In the genomic region with DNA sequence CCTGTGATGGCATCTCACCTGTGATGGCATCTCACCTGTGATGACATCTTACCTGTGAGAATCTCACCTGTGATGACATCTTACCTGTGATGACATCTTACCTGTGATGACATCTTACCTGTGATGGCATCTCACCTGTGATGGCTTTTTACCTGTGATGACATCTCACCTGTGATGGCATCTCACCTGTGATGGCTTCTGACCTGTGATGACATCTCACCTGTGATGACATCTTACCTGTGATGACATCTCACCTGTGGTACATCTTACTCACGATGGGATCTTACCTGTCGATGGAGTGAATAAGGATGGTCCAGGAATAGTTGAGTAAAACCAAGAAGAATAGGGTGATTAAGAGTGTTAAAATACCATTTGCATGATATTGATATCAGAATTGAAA, we compare ENCODE assay signal across 30 mouse cellular contexts.
DNase-seq lines count a peak whose midpoint lies in the region; ATAC-seq lines count a peak whose summit lies in the region.
"Had no signal": no experiment of that assay in that cellular context is flagged by ENCODE, and none has a peak within 500 bp of the region (broad histone marks: within the 10 kb centered on the region; RNA-seq: fewer than 3 reads in every experiment).

No protein-coding gene starts in this region.

- no peak overlapping the region for H3K4me2 ChIP-seq in embryonic facial prominence, embryonic 11.5 days (ENCODE audit: low read depth, low read length)
- H3K4me2 ChIP-seq in midbrain, embryonic 13.5 days (replicated peaks) = no peak overlapping the region
- H3K4me2 ChIP-seq: embryonic facial prominence, embryonic 12.5 days; embryonic facial prominence, embryonic 15.5 days; heart, embryonic 13.5 days; hindbrain, embryonic 14.5 days had no signal

- H3K36me3 ChIP-seq in embryonic facial prominence, embryonic 11.5 days (replicated peaks; ENCODE audit: control insufficient read depth, insufficient read depth, low read depth, low read length) = no peaks in the 10 kb centered on the region
- no peaks in the 10 kb centered on the region for H3K36me3 ChIP-seq in embryonic facial prominence, embryonic 10.5 days (replicated peaks)
- no peaks in the 10 kb centered on the region for H3K36me3 ChIP-seq in midbrain, embryonic 10.5 days
- H3K36me3 ChIP-seq in midbrain, embryonic 13.5 days = no peaks in the 10 kb centered on the region
- H3K36me3 ChIP-seq: embryonic facial prominence, embryonic 12.5 days; embryonic facial prominence, embryonic 15.5 days; G1E; heart, embryonic 10.5 days; heart, embryonic 13.5 days had no signal

- no peaks in the 10 kb centered on the region for H3K27me3 ChIP-seq in embryonic facial prominence, embryonic 11.5 days (ENCODE audit: control insufficient read depth, insufficient read depth, low read length)
- no peaks in the 10 kb centered on the region for H3K27me3 ChIP-seq in embryonic facial prominence, embryonic 10.5 days (replicated peaks; ENCODE audit: low read depth, poor library complexity, severe bottlenecking)
- H3K27me3 ChIP-seq in midbrain, embryonic 10.5 days (ENCODE audit: low read depth, poor library complexity, severe bottlenecking) = no peaks in the 10 kb centered on the region
- no peaks in the 10 kb centered on the region for H3K27me3 ChIP-seq in midbrain, embryonic 13.5 days
- H3K27me3 ChIP-seq: CH12.LX; embryonic facial prominence, embryonic 12.5 days; embryonic facial prominence, embryonic 15.5 days; heart, embryonic 13.5 days had no signal

- H3K9ac ChIP-seq in embryonic facial prominence, embryonic 11.5 days (replicated peaks; ENCODE audit: low read length) = no peak overlapping the region
- no peak overlapping the region for H3K9ac ChIP-seq in midbrain, embryonic 13.5 days (replicated peaks)
- H3K9ac ChIP-seq: embryonic facial prominence, embryonic 12.5 days; embryonic facial prominence, embryonic 15.5 days; forebrain, postnatal 0 days; heart, embryonic 13.5 days; hindbrain, embryonic 14.5 days had no signal

- WGBS in embryonic facial prominence, embryonic 11.5 days = 98% methylated on average over 2 of the region's 2 CpGs
- 97% methylated on average over 2 of the region's 2 CpGs for WGBS in embryonic facial prominence, embryonic 10.5 days
- WGBS in midbrain, embryonic 10.5 days = 92% methylated on average over 2 of the region's 2 CpGs
- WGBS in midbrain, embryonic 13.5 days = 93% methylated on average over 2 of the region's 2 CpGs

- H3K9me3 ChIP-seq in embryonic facial prominence, embryonic 11.5 days (replicated peaks; ENCODE audit: control insufficient read depth, low read length) = no peaks in the 10 kb centered on the region
- no peaks in the 10 kb centered on the region for H3K9me3 ChIP-seq in embryonic facial prominence, embryonic 10.5 days
- no peaks in the 10 kb centered on the region for H3K9me3 ChIP-seq in midbrain, embryonic 10.5 days (replicated peaks)
- H3K9me3 ChIP-seq in midbrain, embryonic 13.5 days = no peaks in the 10 kb centered on the region
- H3K9me3 ChIP-seq: embryonic facial prominence, embryonic 12.5 days; embryonic facial prominence, embryonic 15.5 days; heart, embryonic 10.5 days; heart, embryonic 13.5 days had no signal

- no peak for ATAC-seq in embryonic facial prominence, embryonic 11.5 days (replicated peaks; ENCODE audit: insufficient number of reproducible peaks, low FRiP score, low TSS enrichment, low read depth)
- no peak for ATAC-seq in midbrain, embryonic 13.5 days
- ATAC-seq: activated CD4-positive, CD25-positive, alpha-beta regulatory T cell, adult 4 months; forebrain, embryonic 14.5 days; forebrain, postnatal 0 days had no signal

- DNase-seq in embryonic facial prominence, embryonic 11.5 days (ENCODE audit: low spot score) = peak; percentile 16
- no peak for DNase-seq in embryonic facial prominence, embryonic 10.5 days (ENCODE audit: low spot score)
- peak; percentile 17 for DNase-seq in midbrain, embryonic 10.5 days (ENCODE audit: low spot score)
- peak; percentile 67 for DNase-seq in hindlimb bud, embryonic 11.5 days (ENCODE audit: extremely low spot score, low read depth, low spot score)
- DNase-seq in kidney, adult 8-10 months = no peak
- DNase-seq in layer of hippocampus, postnatal 25 days (ENCODE audit: extremely low spot score in 1 of 2, low spot score in 1 of 2) = no peak
- DNase-seq: adrenal gland, adult 8-10 months; adrenal gland, postnatal 25 days; B cell, adult 2 months; cerebellum, adult 11-12 months; cerebellum, adult 8-10 months; cerebellum, postnatal 10 days; cerebellum, postnatal 36 days; embryo, embryonic 11 days; forebrain, postnatal 0 days; gastrocnemius, postnatal 10 days; gastrocnemius, postnatal 36 days; heart, adult 2 months; heart, postnatal 14 days; heart, postnatal 4 days had no signal

- H3K27ac ChIP-seq in embryonic facial prominence, embryonic 11.5 days (replicated peaks; ENCODE audit: low read depth, low read length) = no peak overlapping the region
- no peak overlapping the region for H3K27ac ChIP-seq in embryonic facial prominence, embryonic 10.5 days (replicated peaks)
- no peak overlapping the region for H3K27ac ChIP-seq in midbrain, embryonic 10.5 days (replicated peaks)
- H3K27ac ChIP-seq in midbrain, embryonic 13.5 days = no peak overlapping the region
- H3K27ac ChIP-seq: embryonic facial prominence, embryonic 12.5 days; embryonic facial prominence, embryonic 15.5 days; heart, adult 2 months; heart, embryonic 10.5 days; heart, embryonic 13.5 days; hindbrain, embryonic 14.5 days had no signal

- no peaks in the 10 kb centered on the region for H3K4me1 ChIP-seq in embryonic facial prominence, embryonic 11.5 days (ENCODE audit: control insufficient read depth, insufficient read depth, low read length)
- H3K4me1 ChIP-seq in embryonic facial prominence, embryonic 10.5 days = no peaks in the 10 kb centered on the region
- no peaks in the 10 kb centered on the region for H3K4me1 ChIP-seq in midbrain, embryonic 10.5 days
- H3K4me1 ChIP-seq in midbrain, embryonic 13.5 days (replicated peaks) = peaks cover 7% of the 10 kb centered on the region; the same call in 1 of the 2 replicates
- H3K4me1 ChIP-seq: embryonic facial prominence, embryonic 12.5 days; embryonic facial prominence, embryonic 15.5 days; heart, embryonic 10.5 days; heart, embryonic 13.5 days had no signal

- H3K4me3 ChIP-seq in embryonic facial prominence, embryonic 11.5 days (ENCODE audit: low read depth, low read length) = no peak overlapping the region
- no peak overlapping the region for H3K4me3 ChIP-seq in embryonic facial prominence, embryonic 10.5 days
- no peak overlapping the region for H3K4me3 ChIP-seq in midbrain, embryonic 10.5 days
- H3K4me3 ChIP-seq in midbrain, embryonic 13.5 days (replicated peaks) = no peak overlapping the region
- H3K4me3 ChIP-seq: embryonic facial prominence, embryonic 12.5 days; embryonic facial prominence, embryonic 15.5 days; heart, adult 2 months; heart, embryonic 10.5 days; heart, embryonic 13.5 days had no signal

Comparison
In these comparisons a context has a peak if more than half of its experiments do, and no peak if none do; other contexts are left out.
1. DNase-seq: peak in embryonic facial prominence, embryonic 11.5 days (single experiment), midbrain, embryonic 10.5 days (single experiment) and hindlimb bud, embryonic 11.5 days (single experiment); none in embryonic facial prominence, embryonic 10.5 days (single experiment), kidney, adult 8-10 months (0 of 2) and layer of hippocampus, postnatal 25 days (0 of 2).